Mouse (Mus musculus): ENCODE data around the gene Dmp1. TPM values are rescaled to one million over a fixed set of nuclear protein-coding genes. Genes with fewer than 3 reads are reported as not detected.

Gene Dmp1
- polyA plus RNA-seq, 1 experiment from 2014 or later = 0.30 TPM

- no peak within 1 kb of the TSS for H3K4me2 ChIP-seq (replicated peaks; ENCODE audit: low read depth)
- H3K9ac ChIP-seq (ENCODE audit: low read depth, low read length) = no peak within 1 kb of the TSS
- H3K9me3 ChIP-seq (ENCODE audit: control insufficient read depth) = no peaks in the 10 kb centered on the region
- H3K27ac ChIP-seq (ENCODE audit: low read depth, low read length) = no peak within 1 kb of the TSS
- WGBS = 77% methylated on average over 7 of the region's 7 CpGs
- H3K4me1 ChIP-seq (replicated peaks; ENCODE audit: control insufficient read depth, insufficient read depth, low read length) = no peaks in the 10 kb centered on the region
- no peak for ATAC-seq
- no peaks in the 10 kb centered on the region for H3K27me3 ChIP-seq (replicated peaks; ENCODE audit: control insufficient read depth, insufficient read depth, low read length)
- no peak within 1 kb of the TSS for H3K4me3 ChIP-seq (ENCODE audit: low read depth, low read length)
- no peaks in the 10 kb centered on the region for H3K36me3 ChIP-seq (ENCODE audit: control insufficient read depth, insufficient read depth)
- no peak for TF ChIP-seq CTCF (IDR thresholded peaks at IDR 0.05; ENCODE audit: low read depth)
These were observed 32.0 kb upstream of the Dmp1 start, which contains the start of gene Dspp for GRCm38 (mm10) chr5:104170412-104170811. Gene Dspp (plus strand): TSS chr5:104170712.

GRCm38 (mm10) chr5:104173094-104173493, 29.3 kb upstream of the Dmp1 start:
- H3K36me3 ChIP-seq (ENCODE audit: control insufficient read depth, insufficient read depth) = no peaks in the 10 kb centered on the region
- WGBS = 62% methylated on average over 6 of the region's 6 CpGs
- no peak for ATAC-seq

GRCm38 (mm10) chr5:104183743-104184142, 18.7 kb upstream of the Dmp1 start:
- Histone ChIP-seq H3K9ac (ENCODE audit: low read depth, low read length) (no peak overlapping the region), H3K4me1 (replicated peaks; ENCODE audit: control insufficient read depth, insufficient read depth, low read length) (no peaks in the 10 kb centered on the region), H3K27me3 (replicated peaks; ENCODE audit: control insufficient read depth, insufficient read depth, low read length) (no peaks in the 10 kb centered on the region), H3K27ac (ENCODE audit: low read depth, low read length) (no peak overlapping the region), H3K4me3 (ENCODE audit: low read depth, low read length) (no peak overlapping the region), H3K9me3 (ENCODE audit: control insufficient read depth) (peaks cover 7% of the 10 kb centered on the region; the same call in 1 of the 2 replicates), H3K4me2 (replicated peaks; ENCODE audit: low read depth) (no peak overlapping the region), H3K36me3 (ENCODE audit: control insufficient read depth, insufficient read depth) (no peaks in the 10 kb centered on the region)
- ATAC-seq = no peak
- TF ChIP-seq CTCF (IDR thresholded peaks at IDR 0.05; ENCODE audit: low read depth) = no peak
- 81% methylated on average over 1 of the region's 1 CpGs for WGBS

More at GRCm38 (mm10) chr5:104173094-104173493, 29.3 kb upstream of the Dmp1 start:
- no peak for TF ChIP-seq CTCF (IDR thresholded peaks at IDR 0.05; ENCODE audit: low read depth)
- no peaks in the 10 kb centered on the region for H3K4me1 ChIP-seq (replicated peaks; ENCODE audit: control insufficient read depth, insufficient read depth, low read length)
- no peak overlapping the region for H3K9ac ChIP-seq (ENCODE audit: low read depth, low read length)
- no peak overlapping the region for H3K4me3 ChIP-seq (ENCODE audit: low read depth, low read length)
- H3K27ac ChIP-seq (ENCODE audit: low read depth, low read length) = no peak overlapping the region
- H3K9me3 ChIP-seq (ENCODE audit: control insufficient read depth) = no peaks in the 10 kb centered on the region
- H3K4me2 ChIP-seq (replicated peaks; ENCODE audit: low read depth) = no peak overlapping the region
- no peaks in the 10 kb centered on the region for H3K27me3 ChIP-seq (replicated peaks; ENCODE audit: control insufficient read depth, insufficient read depth, low read length)

- no peaks in the 10 kb centered on the region for H3K36me3 ChIP-seq (ENCODE audit: control insufficient read depth, insufficient read depth)
- WGBS = 59% methylated on average over 3 of the region's 3 CpGs
- H3K9ac ChIP-seq (ENCODE audit: low read depth, low read length) = no peak overlapping the region
- no peak overlapping the region for H3K4me3 ChIP-seq (ENCODE audit: low read depth, low read length)
- no peaks in the 10 kb centered on the region for H3K9me3 ChIP-seq (ENCODE audit: control insufficient read depth)
- H3K4me1 ChIP-seq (replicated peaks; ENCODE audit: control insufficient read depth, insufficient read depth, low read length) = no peaks in the 10 kb centered on the region
- TF ChIP-seq CTCF (IDR thresholded peaks at IDR 0.05; ENCODE audit: low read depth) = no peak
- ATAC-seq = peak; percentile 81
- no peak overlapping the region for H3K4me2 ChIP-seq (replicated peaks; ENCODE audit: low read depth)
- no peaks in the 10 kb centered on the region for H3K27me3 ChIP-seq (replicated peaks; ENCODE audit: control insufficient read depth, insufficient read depth, low read length)
- H3K27ac ChIP-seq (ENCODE audit: low read depth, low read length) = 0 out of 2 replicates have a peak overlapping the region, but pooled peaks have one; percentile 35
These were observed 15.1 kb upstream of the Dmp1 start for GRCm38 (mm10) chr5:104187281-104187680.

- WGBS = 97% methylated on average over 1 of the region's 1 CpGs
- no peak overlapping the region for H3K4me3 ChIP-seq (ENCODE audit: low read depth, low read length)
- no peak overlapping the region for H3K9ac ChIP-seq (ENCODE audit: low read depth, low read length)
- no peaks in the 10 kb centered on the region for H3K9me3 ChIP-seq (ENCODE audit: control insufficient read depth)
- H3K27me3 ChIP-seq (replicated peaks; ENCODE audit: control insufficient read depth, insufficient read depth, low read length) = no peaks in the 10 kb centered on the region
- H3K36me3 ChIP-seq (ENCODE audit: control insufficient read depth, insufficient read depth) = no peaks in the 10 kb centered on the region
- no peak for TF ChIP-seq CTCF (IDR thresholded peaks at IDR 0.05; ENCODE audit: low read depth)
- no peak overlapping the region for H3K27ac ChIP-seq (ENCODE audit: low read depth, low read length)
- no peaks in the 10 kb centered on the region for H3K4me1 ChIP-seq (replicated peaks; ENCODE audit: control insufficient read depth, insufficient read depth, low read length)
- H3K4me2 ChIP-seq (replicated peaks; ENCODE audit: low read depth) = no peak overlapping the region
- no peak for ATAC-seq
These were observed 7.3 kb upstream of the Dmp1 start for GRCm38 (mm10) chr5:104195086-104195485.

DNA sequence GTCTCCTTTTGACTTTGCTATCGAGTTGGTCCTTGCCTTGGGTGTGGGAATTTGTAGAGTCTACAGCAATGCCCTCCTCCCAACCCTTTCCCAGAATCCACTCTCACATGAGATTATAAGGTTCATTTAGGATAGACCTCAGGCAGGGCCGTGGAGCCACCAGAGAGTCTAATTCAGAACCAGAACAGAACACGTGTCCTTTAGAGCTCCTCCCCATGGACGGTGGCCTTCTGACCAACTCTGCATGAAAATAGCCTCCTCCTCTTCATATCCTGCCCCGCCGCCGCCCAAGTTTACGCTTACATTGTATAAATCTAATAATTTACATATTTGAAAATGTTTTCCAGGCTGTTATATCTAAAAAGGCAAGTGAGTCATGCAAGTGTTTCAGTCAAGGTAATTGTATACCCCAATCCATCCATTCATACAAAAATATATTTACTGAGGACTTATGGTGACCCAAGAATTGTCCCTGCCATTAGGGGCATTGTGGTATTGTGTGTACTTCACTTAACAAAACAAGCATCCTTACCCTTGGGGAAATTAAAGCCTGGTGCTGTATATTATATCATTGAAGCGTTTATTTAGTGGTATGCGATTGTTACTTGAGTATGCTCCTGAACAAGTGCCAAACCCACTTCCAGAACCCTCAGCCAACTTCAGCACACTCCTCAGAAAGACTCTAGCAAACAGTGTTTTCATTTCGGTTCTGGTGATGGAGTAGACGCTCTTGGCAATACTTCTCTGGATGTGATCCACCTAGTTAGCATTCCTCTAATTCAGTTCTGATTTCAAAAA, 1.1 kb upstream of the Dmp1 start:
- H3K4me1 ChIP-seq (replicated peaks; ENCODE audit: control insufficient read depth, insufficient read depth, low read length) = no peaks in the 10 kb centered on the region
- no peak overlapping the region for H3K9ac ChIP-seq (ENCODE audit: low read depth, low read length)
- no peak overlapping the region for H3K4me2 ChIP-seq (replicated peaks; ENCODE audit: low read depth)
- no peak overlapping the region for H3K27ac ChIP-seq (ENCODE audit: low read depth, low read length)
- no peak for ATAC-seq
- no peaks in the 10 kb centered on the region for H3K27me3 ChIP-seq (replicated peaks; ENCODE audit: control insufficient read depth, insufficient read depth, low read length)
- WGBS = 78% methylated on average over 12 of the region's 12 CpGs
- TF ChIP-seq CTCF (IDR thresholded peaks at IDR 0.05; ENCODE audit: low read depth) = no peak
- no peaks in the 10 kb centered on the region for H3K36me3 ChIP-seq (ENCODE audit: control insufficient read depth, insufficient read depth)
- no peak overlapping the region for H3K4me3 ChIP-seq (ENCODE audit: low read depth, low read length)
- H3K9me3 ChIP-seq (ENCODE audit: control insufficient read depth) = no peaks in the 10 kb centered on the region
